Mouse (Mus musculus) bone marrow macrophage, adult 2 months (primary cell): ENCODE results near the gene Pdp2. TPM values are rescaled to one million over a fixed set of nuclear protein-coding genes. Genes with fewer than 3 reads are reported as not detected.
"Not testable (repeated sequence)": the region's sequence is repeated elsewhere in the genome, so short reads cannot be mapped to it uniquely, and the experiment has no call there.

Experiments used
- H3K27ac ChIP-seq: 2 replicates; pipeline ENCODE4 v1.5.1; 2012; ENCODE audit warnings: low read depth, low read length; ENCODE audit not compliant: insufficient read depth
- H3K4me1 ChIP-seq: 2 replicates; pipeline ENCODE4 v1.6.1; 2012; ENCODE audit warnings: low read length; ENCODE audit not compliant: control insufficient read depth, insufficient read depth
- H3K4me3 ChIP-seq: 2 replicates; pipeline ENCODE4 v1.5.1; 2012; ENCODE audit warnings: mild to moderate bottlenecking, low read length, moderate library complexity; ENCODE audit not compliant: insufficient read depth
- CTCF ChIP-seq: IDR thresholded peaks from 2 replicates; pipeline ENCODE4 v1.5.1; 2012; ENCODE audit warnings: low read depth, mild to moderate bottlenecking, low read length, moderate library complexity
- POLR2A ChIP-seq: IDR thresholded peaks from 2 replicates; pipeline ENCODE4 v1.6.1; 2012; ENCODE audit warnings: mild to moderate bottlenecking, low read depth, low read length, borderline replicate concordance
- polyA plus RNA-seq: library from polyadenylated mRNA; stranded (reverse); fragments of >200 nt; gene quantifications from 2 replicates; pipeline ENCODE4 v1.2.4, GENCODE M21; 2012; ENCODE audit not compliant: missing spikeins, insufficient read depth, insufficient read length

The Pdp2 gene
- polyA plus RNA-seq, 1 experiment = 8.0 TPM

DNA sequence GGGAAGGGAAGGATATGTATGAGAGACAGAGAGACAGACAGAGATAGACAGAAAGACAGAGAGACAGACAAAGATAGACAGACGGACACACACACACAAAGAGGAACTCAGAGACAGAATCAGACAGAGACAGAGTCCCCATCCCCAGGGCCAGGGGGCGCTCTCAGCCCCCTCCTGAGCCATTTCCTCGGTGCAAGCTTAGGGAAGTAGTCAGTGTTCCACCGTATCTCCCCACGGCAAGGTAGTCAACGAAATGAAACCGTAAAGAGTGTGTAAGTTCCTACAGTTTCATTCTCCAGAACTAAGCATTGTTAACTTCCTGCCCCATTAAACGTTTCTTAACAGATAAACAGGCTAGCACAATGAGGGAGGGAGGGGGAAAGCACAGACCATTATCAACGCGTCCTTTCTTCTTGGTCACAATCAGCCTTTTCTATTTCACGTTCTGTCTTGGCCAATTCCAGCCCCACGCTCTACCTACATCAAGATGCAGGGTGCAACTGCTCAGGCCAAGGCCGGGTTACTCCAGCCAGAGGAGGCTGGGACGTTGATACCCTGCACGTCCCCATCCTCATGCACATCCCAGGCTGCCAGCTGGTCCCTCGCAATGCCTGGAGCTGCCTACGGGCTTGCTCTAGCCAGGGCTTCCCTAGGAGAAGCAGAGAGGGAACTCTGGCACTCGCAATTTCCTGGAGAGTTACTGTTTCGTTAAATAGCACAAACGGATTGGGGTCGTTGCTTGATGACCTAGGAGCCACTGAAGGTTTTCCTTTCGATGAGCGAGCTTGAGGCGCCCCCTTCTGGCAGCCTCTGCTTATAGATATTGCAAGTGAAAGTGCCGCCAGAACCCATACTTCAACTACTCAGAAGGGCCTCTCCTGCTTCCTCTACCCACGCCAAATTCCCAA lies 20.6 kb upstream of the Pdp2 start:
- H3K4me1 ChIP-seq = peaks cover 3% of the 10 kb centered on the region; the same call in 1 of the 2 replicates
- peak; percentile 79 for TF ChIP-seq CTCF
- no peak for TF ChIP-seq POLR2A
- peak overlapping the region; percentile 62 for H3K4me3 ChIP-seq
- no peak overlapping the region for H3K27ac ChIP-seq

DNA sequence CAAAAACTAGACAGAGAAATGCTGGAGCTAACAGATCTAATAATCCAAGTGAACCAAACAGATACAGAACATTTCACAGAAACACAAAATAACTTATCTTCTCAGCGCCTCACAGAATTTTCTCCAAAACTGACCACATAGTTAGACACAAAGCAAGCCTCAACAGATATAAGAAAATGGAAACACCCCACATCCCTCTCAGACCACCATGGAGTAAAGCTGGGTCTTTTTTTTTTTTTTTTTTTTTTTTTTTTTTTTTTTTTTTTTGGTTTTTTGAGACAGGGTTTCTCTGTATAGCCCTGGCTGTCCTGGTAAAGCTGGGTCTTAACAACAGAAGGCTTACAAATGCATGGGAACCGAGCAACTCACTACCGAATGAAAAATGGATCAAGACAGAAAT lies 14.4 kb upstream of the Pdp2 start:
- Histone ChIP-seq H3K4me3 (no peak overlapping the region), H3K27ac (no peak overlapping the region), H3K4me1 (no peaks in the 10 kb centered on the region)
- TF ChIP-seq CTCF = no peak
- TF ChIP-seq POLR2A = no peak

DNA sequence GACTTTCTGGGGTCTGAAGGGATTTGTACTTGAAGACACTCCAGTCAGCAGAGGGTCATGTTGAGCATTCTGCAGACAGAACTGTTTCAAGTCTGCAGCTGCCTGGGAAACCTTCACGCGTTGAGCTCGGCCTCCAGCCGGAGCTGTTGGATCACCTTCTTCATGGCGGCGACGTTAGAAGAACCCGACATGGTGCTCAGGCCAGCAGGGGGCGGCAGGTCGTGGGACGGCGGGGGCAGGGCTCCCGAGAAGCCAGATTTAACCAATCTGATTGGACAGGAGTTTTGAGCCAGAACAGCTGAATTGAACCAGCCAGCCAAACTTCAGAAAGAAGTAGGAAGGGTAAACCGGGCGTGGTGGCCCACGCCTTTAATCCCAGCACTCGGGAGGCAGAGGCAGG lies 13.6 kb upstream of the Pdp2 start:
- H3K4me1 ChIP-seq, H3K27ac ChIP-seq, H3K4me3 ChIP-seq: not testable (repeated sequence)

DNA sequence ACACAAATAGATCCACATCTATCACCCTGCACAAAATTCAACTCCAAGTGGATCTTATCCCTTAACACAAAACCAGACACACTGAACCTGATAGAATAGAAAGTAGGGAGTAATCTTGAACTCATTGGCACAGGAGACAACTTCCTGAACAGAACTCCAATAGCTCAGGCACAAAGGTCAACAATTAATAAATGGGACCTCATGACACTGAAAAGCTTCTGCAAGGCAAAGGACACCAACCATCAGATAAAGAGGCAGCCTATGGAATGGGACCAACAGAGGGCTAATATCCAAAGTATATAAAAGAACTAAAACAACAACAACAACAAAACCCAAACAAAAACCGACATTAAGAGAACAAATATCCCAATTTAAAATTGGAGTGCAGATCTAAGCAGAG lies 6.7 kb upstream of the Pdp2 start:
- H3K27ac ChIP-seq = no peak overlapping the region
- H3K4me1 ChIP-seq = no peaks in the 10 kb centered on the region
- no peak overlapping the region for H3K4me3 ChIP-seq
- no peak for TF ChIP-seq POLR2A
- TF ChIP-seq CTCF = no peak

DNA sequence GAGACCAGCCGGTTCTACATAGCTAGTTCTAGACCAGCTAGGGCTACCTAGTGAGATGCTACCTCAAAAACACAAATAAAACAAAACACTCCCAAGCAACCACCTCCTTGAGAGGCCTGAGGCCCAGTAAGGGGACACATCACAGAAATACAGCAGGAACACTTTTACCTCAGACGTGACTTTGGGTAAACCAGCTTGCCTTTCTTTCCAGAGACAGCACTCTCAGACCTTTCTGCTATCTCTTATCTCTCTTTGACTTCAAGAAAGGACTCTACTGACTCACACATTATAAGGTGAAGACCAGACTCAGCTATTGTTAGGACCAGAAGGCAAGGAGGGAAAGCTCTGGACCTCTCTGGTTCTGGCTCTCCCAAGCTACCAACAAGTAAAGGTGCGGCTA lies 967 bp upstream of the Pdp2 start:
- Histone ChIP-seq H3K27ac (no peak overlapping the region), H3K4me1 (peaks cover 9% of the 10 kb centered on the region), H3K4me3 (no peak overlapping the region)
- TF ChIP-seq CTCF (no peak), POLR2A (no peak)

DNA sequence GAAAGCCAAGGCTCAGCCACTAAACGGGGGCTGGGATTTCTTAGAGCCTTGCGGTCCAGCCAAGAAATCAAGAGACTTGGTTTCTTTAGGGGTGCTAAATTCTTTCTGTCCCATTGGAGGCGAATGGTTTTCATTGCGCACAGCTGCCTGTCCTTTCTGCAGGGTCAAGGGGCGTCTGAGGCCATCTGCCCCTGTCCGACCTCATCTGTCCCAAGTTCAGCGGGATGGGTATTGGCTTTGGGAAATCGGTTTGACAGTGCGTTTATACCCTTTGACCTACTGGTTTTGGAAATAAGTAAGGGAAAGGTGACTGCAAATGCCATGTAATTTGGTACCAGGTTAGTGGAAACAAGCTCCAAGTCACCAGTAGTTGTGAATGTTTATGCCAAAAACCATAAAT lies 605 bp downstream of the Pdp2 start:
- H3K4me3 ChIP-seq = peak overlapping the region; percentile 95
- H3K27ac ChIP-seq = peak overlapping the region; percentile 90
- H3K4me1 ChIP-seq = peaks cover 20% of the 10 kb centered on the region
- TF ChIP-seq CTCF (no peak), POLR2A (no peak)

DNA sequence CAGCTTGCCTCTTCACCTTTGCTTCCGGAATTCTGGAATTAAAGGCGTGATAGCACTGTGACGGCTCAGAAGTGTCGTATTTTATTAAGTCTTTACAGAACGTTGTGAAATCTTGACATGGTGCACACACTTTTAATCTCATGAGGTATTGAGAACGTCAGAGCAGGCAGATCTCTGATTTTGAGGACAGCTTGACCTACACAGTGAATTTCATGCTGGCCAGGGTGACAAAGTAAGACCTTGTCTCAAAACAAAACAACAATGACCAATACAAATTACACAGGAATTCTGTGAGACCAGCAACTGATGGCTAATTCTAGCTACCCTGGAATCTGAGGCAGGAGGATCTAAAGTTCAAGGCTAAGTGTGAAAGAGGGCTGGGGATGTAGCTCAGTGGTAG lies 1.3 kb downstream of the Pdp2 start:
- Histone ChIP-seq H3K27ac (no peak overlapping the region), H3K4me3 (peak overlapping the region; percentile 95)
- TF ChIP-seq CTCF (no peak), POLR2A (no peak)

DNA sequence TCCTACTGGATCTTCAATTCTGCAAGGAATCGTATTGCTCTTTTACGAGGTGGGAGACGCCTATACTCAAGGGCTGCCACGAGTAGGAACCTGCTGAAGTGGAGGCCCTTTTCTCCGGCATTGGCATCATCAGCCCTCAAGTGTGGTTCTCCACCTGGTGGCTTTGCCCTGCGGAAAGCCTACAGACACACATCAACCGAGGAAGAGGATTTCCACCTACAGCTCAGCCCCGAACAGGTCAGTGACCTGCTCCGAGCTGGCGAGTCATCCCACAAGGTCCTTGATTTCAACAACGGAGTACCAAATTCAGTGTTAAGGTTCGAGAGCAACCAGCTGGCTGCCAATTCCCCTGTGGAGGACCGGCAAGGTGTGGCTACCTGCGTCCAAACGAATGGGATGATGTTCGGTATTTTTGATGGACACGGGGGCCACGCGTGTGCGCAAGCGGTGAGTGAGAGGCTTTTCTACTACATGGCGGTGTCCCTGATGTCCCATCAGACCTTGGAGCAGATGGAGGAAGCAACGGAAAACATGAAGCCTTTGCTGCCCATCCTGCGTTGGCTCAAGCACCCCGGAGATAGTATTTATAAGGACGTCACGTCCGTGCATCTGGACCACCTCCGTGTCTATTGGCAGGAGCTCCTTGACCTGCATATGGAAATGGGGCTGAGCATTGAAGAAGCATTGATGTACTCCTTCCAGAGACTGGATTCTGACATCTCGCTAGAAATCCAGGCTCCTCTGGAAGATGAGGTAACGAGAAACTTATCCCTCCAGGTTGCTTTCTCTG lies 2.5 kb downstream of the Pdp2 start:
- Histone ChIP-seq H3K4me1 (peaks cover 20% of the 10 kb centered on the region), H3K27ac (no peak overlapping the region), H3K4me3 (no peak overlapping the region)
- TF ChIP-seq CTCF = no peak
- no peak for TF ChIP-seq POLR2A

More for the DNA sequence above, 1.3 kb downstream of the Pdp2 start:
- peaks cover 20% of the 10 kb centered on the region for H3K4me1 ChIP-seq

DNA sequence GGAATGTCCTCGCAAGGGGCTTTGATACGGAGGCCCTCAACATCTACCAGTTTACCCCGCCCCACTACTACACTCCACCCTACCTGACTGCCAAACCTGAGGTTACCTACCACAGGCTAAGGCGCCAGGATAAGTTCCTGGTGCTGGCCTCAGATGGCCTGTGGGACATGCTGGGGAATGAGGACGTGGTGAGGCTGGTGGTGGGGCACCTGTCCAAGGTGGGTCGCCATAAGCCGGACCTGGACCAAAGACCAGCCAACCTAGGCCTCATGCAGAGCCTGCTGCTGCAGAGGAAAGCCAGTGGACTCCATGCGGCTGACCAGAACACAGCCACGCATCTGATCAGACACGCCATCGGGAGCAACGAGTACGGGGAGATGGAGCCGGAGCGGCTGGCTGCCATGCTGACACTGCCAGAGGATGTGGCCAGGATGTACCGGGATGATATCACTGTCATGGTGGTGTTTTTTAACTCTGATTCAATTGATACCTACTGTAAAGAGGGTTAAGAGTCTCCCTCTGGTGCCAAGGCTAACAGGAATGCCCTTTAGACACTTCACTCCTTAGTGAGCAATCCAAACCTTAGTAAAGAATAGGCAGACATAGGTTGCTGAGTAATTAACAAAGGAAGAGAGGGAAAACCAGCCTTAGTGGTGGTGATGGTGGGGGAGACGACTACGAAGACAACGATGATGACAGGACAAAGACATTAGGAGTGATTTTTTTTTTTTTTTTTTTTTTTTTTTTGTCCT lies 3.5 kb downstream of the Pdp2 start:
- peaks cover 20% of the 10 kb centered on the region for H3K4me1 ChIP-seq
- H3K27ac ChIP-seq = no peak overlapping the region
- no peak overlapping the region for H3K4me3 ChIP-seq
- TF ChIP-seq CTCF (no peak), POLR2A (no peak)
